Mouse (Mus musculus) gastrocnemius, postnatal 36 days (tissue): ENCODE measurements around the gene Msrb3. TPM values are rescaled to one million over a fixed set of nuclear protein-coding genes. Genes with fewer than 3 reads are reported as not detected.
A peak's percentile ranks its signal among the peaks of the same experiment; 100 is the strongest.

Experiments
- DNase-seq, 2 experiments: peaks; one replicate each; pipeline ENCODE4 v3.0.0; 2022
- intact Hi-C: fragments of 180-260 bp; cut with DNase I; formaldehyde crosslinking; loops from one replicate; pipeline ENCODE4 v1.15.1; 2025
- total RNA-seq, 2 experiments: library from RNA; stranded (reverse); gene quantifications; 2 replicates each; pipeline ENCODE4 v1.2.3; 2021

Gene Msrb3
- total RNA-seq, 2 experiments from 2014 or later = 109 to 115 TPM

DNA sequence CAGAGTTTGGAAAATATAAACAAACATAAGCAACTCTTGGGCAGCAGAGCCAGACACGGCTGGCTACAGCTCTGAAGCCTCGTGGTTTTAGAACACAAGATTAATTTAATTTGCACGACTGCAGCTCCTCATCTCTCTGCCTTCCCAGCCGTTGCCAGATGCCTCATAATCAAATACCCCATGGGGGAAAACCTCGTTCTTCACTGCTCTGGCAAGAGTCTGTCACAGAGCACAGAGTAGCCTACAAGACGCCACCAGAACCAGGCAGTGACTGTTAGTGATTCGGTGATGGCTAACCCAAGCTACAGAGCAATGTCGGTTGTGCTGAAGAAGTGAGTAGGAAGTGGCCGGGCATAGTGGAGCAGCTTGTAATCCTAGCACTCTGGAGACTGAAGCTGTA is 2.8 kb upstream of the Msrb3 start:
- no peak for DNase-seq
- intact Hi-C loops = no loop called here

DNA sequence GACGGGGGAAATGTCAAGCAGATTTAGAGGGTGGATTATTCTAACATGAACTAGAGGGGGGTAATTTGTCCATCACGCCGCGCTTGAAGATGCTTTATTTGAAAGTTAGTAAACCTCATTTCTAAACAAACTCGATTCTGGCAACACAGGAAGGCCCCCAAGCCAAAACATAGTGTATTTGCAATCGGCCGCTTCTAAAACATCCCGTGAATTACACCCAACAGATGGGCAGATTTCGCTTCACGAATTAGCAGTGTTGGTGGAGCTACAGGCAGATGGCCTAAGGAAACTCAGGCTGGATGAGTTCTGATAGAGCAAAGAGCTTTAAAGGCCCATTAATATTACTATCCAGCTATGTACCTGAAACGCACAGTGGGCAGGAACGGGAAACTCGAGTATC is 1.2 kb upstream of the Msrb3 start:
- intact Hi-C loops = no loop called here
- DNase-seq = no peak

DNA sequence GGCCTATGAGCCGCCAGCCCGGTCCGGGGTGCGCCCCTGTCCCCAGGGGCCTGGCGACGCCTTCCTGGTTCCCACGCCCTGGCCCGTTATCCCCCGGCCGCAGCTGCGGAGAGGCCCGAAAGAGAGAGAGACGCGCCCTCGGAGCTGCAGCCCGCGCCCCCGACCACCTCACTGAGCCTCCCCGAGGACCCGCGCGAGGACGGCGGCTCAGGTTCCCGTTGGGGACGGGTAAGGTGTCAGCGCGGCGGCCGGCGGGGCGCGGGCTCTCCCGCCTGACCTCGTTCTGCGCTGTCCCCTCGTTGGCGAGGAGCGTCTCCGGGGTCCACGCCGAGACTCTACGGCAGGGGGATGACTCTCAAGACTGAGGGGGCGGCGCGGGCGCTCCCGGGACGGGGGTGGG is 544 bp downstream of the Msrb3 start:
- intact Hi-C loops = no loop called here
- peak in 1 of 2 experiments; percentile 25 for DNase-seq

DNA sequence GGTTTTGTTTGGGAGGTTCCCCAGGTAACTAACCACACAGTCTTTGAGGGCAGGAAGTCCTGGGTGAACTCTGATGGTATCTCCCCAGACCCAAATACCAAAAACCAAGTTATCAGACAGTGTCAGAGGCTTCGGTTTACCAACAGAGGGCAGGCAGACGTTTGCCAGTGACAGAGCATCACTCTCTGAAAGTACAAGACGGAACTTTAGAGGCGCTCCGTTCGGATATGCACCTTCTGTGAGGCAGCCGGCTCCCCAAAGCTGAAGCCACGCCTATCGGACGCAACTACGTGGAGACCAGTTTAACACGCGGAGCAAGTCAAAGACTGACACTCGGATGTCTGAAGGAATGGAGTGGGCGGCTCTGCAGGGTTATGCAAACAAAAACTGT is 3.0 kb downstream of the Msrb3 start:
- peak in 1 of 2 experiments; percentile 6 for DNase-seq
- intact Hi-C loops = no loop called here

DNA sequence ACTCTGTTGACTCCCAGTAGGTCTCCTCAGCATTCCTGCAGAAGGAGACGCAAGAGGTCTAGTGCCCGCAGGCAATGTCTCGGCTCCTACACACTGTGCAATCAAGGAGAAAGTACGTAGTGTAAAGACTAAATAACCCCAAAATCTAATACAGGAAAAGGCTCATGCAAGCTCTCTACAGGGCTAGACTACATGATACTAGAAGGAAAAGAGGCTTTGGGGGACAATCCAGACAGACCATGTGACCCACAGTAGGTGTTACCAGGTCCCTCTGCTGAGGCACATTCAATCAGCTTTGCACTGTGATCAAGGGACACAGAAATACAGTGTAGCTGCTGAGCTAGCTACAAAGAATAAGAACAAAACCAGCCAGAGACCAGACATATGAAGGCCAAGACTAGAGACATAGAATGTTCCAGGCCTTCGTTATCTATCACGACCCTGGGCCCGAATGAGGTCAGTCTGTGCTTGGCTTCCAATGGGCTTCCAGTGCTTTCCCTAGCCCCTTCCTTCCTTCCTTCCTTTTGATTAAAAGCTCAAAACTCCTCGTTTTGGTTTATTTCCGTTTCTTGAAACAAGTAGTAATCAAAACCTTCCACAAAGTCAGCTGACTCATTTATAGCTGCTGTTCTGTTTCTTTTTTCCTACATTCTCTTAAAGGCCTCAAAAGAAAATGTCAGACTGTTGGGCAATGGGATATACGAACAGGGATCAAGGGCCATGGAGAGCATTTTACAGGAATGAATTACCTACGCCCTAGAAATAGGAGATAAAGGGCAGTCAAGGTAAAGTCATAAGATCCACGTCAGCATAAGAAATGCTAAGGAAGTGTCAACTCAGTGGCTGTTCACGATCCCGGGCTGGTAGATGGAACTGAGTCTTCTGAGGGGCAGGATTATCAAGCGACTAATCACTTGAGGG is 3.7 kb downstream of the Msrb3 start:
- intact Hi-C loops = no loop called here
- peak in 1 of 2 experiments; percentile 6 for DNase-seq

DNA sequence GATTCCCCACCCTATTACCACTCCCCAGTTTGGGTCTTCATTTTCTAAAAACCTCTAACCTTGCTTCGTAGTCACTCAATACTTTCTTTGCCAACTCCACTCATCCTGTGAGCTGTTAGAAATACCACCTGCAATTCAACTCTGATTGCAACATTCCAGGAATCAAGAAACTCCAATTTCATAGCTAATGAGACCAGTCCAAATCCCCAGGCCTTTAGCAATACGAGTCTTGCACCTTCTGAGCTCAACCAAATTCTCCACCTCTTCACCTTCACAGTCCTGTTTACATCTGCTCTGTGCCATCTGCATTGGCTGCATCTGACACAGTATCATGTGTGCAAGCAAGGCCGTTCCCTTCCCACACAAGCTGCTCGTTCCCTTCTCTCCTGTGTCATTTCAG is 5.0 kb downstream of the Msrb3 start:
- intact Hi-C loops = no loop called here
- DNase-seq = no peak

DNA sequence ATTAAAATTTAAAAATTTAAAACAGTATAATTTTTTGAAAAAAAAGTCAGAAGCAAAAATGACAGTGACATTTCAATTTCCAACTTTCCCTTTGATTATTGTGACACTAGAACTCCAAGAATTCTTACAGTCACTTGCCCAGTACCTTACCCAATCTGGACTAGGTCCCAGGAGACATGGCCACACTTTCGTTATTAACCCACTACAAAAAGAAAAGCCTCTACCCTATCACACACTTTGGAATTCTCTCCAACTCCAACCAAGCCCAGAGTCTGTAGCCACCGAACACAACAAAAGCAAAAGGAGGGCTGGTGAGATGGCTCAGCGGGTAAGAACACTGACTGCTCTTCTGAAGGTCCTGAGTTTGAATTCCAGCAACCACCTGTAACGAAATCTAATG is 7.8 kb downstream of the Msrb3 start:
- intact Hi-C loops = no loop called here

DNA sequence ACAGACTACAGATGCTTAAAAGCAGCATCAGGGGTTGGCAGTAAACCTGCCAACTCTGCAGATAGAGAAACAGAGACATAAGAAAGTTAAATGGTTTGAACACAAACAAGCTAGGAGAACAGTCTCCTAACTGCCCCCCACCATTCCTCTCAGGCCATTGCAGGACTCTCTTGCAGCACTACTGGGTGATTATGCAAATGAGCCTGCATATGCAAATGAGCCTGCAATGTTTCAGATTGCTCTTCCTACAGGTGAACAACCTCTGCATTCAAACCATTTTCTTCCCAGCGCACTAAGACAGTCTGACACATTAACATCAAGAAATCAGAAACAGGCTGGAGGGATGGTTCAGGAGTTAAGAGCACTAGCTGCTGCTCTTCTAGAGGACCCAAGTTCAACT is 8.3 kb downstream of the Msrb3 start:
- intact Hi-C loops = no loop called here
- peak in 1 of 2 experiments; percentile 4 for DNase-seq

More for the DNA sequence above, 7.8 kb downstream of the Msrb3 start:
- DNase-seq = no peak

DNA sequence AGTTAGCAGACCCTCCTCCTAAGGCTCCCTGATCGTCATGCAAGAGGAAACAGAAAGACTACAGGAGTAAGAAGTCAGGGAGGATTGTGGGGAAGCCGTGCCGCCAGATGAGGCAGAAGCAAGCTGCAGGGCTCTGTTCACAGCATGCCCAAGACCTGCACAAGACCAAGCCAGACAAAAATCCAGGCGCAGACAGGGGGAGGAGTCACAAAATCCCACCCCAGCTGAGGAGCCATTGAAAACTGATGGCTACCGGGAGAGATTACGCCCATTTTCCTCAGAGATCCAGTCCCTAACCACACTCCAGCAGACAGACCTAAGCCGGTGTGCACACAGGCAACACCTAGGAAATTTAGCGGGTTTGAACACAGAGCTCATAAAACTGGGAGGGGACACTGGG is 10.4 kb downstream of the Msrb3 start:
- no peak for DNase-seq
- intact Hi-C loops = no loop called here

DNA sequence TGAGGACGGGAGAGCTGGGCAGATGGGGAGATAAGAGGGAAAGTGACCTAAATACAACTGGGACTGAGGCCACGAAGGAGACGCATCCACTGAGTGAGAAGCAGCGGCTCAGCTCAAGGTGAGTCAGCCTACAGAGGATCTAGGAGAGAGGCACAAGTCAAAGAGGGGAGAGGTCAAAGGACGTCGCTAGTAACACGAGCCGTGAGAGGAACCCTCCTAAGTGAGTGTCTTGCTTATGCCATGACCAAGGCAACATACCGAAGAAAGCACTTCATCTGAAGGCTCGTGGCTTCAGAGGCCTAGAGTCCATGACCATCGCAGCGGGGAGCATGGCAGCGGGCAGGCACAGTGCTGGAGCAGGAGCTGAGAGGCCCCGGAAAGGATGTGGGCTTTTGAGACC is 14.7 kb downstream of the Msrb3 start:
- intact Hi-C loops = no loop called here
- DNase-seq = no peak

DNA sequence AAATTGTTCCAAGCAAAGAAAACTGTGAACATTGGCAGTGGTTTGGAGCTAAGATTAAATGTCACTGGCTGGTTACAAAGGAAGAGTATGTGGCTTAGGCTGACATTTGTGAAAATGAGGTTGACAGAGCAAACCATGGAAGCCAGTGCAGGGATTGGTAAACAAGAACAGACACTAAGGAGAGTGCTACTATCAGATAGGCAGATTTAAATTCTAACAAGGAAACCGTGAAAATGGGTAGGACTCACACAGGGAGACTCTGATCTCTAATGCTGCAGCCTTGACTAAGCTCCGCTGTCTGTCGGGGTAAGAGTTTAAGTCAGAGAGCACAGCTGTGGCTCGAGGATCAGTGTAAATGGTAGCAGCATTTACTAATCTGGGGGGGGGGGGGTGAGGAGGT is 15.2 kb downstream of the Msrb3 start:
- no peak for DNase-seq
- intact Hi-C loops = no loop called here

DNA sequence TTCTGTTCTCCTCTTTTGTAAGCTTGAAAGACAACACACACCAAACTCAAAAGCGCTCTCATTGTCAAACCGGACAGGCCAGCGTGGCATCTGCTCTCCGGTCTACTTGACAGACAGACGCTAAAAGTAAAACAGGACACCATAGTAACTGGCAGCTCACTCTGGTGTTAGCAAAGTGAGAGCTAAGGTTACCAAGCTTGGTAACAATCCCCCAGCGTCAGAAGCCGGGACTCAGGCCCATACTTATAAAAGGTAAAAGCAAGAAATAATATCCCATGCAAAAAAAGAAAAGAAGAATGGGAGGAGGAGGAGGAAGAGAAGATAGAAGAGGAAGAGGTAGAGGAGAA is 15.9 kb downstream of the Msrb3 start:
- intact Hi-C loops = no loop called here
- no peak for DNase-seq

DNA sequence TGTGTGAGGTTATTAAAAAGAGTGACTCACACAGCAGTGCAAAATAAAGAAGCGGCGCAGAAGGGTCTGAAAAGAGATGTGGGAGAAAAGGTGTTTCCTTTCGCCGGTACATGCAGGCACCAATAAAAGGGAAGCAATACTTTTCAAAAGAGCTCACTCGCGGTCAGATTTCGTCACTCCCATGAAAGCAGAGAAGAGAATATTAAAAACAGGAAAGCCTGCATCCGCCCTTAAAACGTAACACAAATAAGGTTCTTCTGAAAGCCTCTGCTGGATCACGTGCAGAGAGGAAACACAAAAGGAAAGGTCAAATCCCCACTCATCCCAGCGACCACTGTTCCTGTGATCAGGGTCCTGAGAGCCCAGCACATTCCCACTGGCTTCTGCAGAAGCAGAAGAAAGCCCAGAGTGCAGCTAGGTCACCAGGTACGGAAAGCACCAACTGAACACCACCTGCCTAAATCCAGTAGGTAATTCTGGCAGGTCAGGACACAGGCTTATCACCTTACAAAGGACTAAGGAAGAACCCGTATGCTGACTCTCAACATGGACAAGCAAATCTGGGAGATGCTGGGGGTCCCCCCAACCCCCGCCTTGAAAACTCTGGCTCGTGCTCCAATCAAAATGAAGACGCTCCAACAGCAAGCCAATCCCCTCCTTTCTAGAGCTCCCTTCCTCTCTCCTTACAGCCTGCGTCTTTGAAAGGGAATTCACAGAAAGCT is 16.4 kb downstream of the Msrb3 start:
- intact Hi-C loops = no loop called here
- DNase-seq = no peak

DNA sequence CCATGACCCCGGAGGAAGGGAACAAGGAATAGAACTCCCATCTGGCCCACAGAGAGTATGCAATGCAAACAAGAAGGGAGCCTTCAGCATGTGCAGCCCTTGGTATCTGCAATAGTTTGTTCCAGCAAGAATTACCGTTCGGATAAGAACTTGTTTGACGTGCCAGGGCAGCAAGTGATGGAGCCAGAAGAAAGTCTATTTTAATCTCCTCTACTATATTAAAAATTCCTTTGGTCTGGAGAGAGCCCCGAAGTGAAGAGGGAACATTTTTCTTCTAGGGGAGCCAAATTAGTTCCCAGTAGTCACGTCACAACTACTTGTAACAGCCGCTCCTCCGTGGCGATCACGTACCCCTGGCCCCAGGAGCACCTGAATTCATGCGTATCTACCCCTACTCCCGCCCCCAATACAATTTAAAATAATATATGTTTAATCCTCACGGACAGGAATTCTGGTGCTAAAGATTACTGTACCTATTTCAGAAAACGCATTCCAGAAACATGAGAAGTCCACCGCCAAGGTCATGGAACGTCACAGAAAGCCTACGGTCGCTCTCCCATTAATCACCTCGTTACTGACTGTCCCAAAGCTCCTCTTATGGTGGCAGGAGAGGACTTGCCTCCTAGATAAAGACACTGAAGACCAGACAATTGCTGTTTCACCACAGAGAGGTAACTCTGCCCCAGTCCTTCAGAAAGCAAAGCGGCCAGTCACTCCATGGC is 22.2 kb downstream of the Msrb3 start:
- no peak for DNase-seq
- intact Hi-C loops = loop anchor here (10.0 kb wide), 1 partner anchor 292 kb away; no protein-coding TSS in a partner anchor

DNA sequence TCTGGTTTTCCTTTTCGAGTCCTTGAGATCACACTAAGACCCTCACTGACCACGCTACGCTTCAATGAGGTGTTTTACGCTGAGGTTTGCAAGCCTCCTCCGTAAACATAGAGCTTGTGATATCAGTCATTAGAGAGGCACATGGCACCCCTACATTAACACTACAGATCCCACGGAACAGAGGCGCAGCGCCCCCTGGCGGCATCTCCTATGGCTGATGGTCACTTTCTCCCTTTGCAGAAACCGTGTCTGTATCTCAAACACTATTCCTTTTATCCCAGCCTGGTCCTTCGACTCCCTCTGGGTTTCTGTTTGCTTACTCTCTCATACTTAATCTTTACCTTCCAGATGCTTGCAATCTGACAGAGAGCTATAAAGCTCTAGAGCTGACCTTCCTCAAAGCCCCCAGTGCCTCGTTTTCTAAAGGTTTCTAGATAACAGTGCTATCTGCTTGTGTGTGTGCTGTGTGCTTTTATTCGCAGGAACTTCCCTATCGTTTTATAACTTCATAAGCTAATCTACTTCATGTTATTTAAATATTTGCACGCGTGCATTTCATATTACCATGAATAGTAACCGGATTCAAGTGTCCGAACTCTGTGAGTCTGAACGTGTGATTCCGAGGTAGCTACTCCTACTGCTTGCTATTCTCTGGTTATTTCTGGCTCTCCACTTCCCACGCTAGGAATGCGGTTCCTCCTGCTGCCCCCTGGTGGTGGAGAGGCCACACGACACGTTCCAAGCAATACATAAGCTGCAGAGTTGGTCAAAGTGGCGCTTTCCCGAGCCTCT is 23.0 kb downstream of the Msrb3 start:
- intact Hi-C loops = loop anchor here (10.0 kb wide), 1 partner anchor 291 kb away; no protein-coding TSS in a partner anchor

DNA sequence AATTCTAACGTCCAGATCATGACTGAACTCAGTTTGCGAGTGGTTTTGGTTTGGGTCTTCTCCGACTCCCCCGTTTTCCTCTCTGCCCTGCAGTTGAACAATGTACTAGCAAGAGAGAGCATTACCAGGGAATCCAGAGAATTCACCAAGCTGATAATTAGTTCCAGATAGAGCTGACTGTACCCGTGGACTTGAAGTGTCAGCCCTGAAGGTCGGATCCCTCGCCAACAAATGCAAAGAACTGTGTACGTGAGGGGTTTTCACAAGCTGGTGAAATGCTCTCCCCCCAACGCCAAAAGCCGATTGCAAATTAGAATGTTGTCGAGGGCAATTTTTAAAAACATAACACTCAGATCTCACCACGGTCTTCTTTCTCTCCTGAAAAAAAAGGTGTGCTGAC is 24.6 kb downstream of the Msrb3 start:
- intact Hi-C loops = loop anchor here (10.0 kb wide), 1 partner anchor 289 kb away; no protein-coding TSS in a partner anchor
- DNase-seq = no peak

More for the DNA sequence above, 23.0 kb downstream of the Msrb3 start:
- peak; percentile 82 to 86 for DNase-seq

DNA sequence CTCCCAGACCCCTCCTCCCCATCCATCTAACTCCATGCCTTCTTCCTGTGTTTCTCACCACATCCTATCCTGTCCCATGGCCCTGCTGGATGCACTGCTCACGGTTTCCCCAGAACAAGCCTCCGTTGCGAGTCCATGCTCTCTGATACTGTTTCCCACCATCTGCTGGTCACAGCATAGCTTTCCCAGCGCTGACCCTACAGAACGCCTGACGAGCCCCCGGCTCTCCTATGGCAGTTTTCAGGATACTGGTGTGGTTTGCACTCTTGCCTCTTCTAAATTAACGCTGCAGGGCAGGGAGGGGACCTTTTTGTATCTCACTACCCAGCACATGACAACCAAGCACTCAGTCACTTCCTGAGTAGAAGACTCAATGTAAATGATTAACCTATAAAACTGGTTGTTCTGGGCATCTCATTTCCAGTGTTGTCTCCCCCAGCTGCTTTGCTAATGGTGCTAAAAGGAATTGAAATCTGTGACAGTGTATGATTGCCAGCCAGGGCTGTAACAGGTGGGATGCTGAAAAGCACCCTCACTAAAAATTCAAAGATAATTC is 25.2 kb downstream of the Msrb3 start:
- intact Hi-C loops = loop anchor here (10.0 kb wide), 1 partner anchor 289 kb away; no protein-coding TSS in a partner anchor
- no peak for DNase-seq

DNA sequence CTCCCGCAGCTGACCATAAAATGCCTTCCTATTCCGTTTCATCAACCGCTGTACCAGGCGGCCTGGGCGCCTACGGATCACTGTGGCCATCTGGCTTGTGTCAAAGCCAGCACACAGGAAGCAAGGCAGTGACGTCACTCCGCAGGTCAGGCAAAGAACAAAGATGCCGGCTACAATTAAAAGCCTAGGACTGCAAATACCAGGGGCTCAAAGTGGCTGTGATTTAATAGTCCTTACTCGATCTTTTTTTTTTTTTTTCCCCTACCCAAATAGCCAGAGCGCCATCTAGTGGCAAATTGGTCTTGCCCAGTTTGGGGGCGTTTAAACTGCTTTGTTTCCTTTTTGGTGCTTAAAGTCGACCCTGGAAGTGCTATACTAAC is 26.4 kb downstream of the Msrb3 start:
- no peak for DNase-seq
- intact Hi-C loops = loop anchor here (10.0 kb wide), 1 partner anchor 288 kb away; no protein-coding TSS in a partner anchor

DNA sequence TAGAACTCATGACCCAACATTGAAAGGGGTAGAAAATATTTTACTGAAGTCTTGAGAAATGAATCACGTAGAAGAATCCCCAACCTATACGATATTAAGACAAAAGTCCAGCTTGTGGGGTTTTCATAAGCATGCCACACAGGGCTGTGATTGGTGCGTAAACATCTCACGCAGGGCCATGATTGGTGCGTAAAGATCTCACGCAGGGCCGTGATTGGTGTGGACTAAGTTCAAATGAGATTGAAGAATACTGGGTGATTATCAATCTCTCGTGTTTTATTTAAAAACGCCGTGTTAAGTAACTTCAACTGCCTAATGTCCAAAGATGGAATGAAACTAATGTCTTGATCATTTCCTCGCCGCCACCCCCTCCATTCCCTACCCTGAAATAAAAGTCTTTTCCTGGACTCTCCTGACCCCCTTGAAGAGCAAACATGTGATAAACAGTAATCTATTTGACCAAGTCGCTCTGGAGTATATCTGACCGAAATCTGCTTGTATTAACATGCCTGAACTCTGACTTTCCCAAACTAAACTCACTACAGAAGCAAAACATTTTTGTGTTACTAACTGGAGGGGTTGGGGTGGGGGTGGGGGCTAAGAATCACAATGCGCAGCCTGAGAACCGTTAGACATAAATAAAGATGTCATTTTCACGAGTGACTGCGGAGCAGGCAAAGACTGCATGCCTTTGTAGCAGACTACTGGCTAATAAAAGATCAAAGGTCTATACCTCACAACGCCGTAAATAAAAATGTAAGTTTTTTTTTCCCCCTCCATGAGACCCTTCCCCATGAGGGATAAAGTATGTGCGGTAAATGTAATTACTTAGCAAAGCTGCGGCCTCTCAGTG is 27.0 kb downstream of the Msrb3 start:
- intact Hi-C loops = loop anchor here (10.0 kb wide), 1 partner anchor 287 kb away; no protein-coding TSS in a partner anchor
- no peak for DNase-seq
